Mouse (Mus musculus) midbrain, embryonic 14.5 days (tissue): Measurements from ENCODE around the gene Rflna. TPM values are rescaled to one million over a fixed set of nuclear protein-coding genes. Genes with fewer than 3 reads are reported as not detected.

Experiments used
- polyA plus RNA-seq: library from polyadenylated mRNA; unstranded; fragments of >200 nt; fragmentation: Nextera tagmentation; extraction: Ambion mirVana; gene quantifications from 2 replicates; pipeline ENCODE4 v1.2.1, GENCODE M21; 2014

Gene Rflna
- polyA plus RNA-seq, 1 experiment from 2014 or later: 5.9 TPM

Other genes starting within 250 kb of the Rflna start
- 38.7 and 40.2 TPM in 2 replicates for gene Ccdc92, start 140.8 kb upstream of the Rflna start, polyA plus RNA-seq
- gene Zfp664, start 140.5 kb upstream of the Rflna start, polyA plus RNA-seq: 87.3 and 107 TPM in 2 replicates
- 23.7 and 24.0 TPM in 2 replicates for gene Ncor2, start 176.0 kb downstream of the Rflna start, polyA plus RNA-seq